Mouse (Mus musculus) kidney, postnatal 36 days (tissue): Measurements from ENCODE around the gene Jam2.

Source experiments
- DNase-seq, 2 experiments: peaks; one replicate each; pipeline ENCODE4 v3.0.0; 2021 to 2022; ENCODE audit warnings: mixed read lengths in 2 of 2

The Jam2 gene

DNA sequence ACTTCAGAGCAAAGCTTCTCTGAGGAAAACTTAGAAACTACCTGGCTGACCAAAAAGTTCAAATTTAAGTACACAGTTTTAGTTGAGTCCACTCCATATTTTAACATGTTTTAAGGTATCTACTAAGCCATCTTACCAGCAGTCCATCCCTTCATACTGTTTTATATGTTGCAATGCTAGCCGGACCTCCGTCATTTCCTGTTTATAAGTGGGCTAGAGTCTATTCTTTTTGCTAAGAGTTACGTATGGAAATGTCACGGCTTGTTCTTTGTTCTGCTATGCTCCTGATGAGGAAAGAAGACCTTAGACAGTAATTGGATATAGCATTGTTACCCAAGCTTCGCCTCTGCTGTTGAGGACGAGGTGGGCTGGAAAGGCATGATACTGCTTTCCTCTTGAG is 79.6 kb downstream of the Jam2 start:
- DNase-seq = no peak

GRCm38 (mm10) chr16:84864656-84865055 is 90.7 kb downstream of the Jam2 start:
- no peak for DNase-seq

DNA sequence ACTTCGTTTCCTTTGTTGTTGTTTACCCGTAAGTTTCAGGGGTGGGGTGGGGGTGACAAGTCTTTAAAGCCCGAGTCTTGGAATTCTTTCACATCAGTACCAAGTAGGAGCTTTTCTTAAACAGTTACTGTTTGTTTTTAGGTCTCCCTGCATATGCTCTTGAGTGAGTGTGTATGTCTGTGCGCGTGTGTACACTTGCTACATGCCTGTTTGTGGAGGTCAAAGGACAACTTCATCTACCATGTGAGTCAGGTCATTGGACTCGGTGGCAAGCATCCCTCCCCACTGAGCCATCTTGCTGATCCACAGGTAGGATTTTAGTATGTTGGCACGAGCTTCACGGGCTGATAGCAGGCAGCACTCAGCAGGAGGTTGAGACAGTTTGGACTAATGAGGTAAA is 99.9 kb downstream of the Jam2 start:
- DNase-seq = no peak

DNA sequence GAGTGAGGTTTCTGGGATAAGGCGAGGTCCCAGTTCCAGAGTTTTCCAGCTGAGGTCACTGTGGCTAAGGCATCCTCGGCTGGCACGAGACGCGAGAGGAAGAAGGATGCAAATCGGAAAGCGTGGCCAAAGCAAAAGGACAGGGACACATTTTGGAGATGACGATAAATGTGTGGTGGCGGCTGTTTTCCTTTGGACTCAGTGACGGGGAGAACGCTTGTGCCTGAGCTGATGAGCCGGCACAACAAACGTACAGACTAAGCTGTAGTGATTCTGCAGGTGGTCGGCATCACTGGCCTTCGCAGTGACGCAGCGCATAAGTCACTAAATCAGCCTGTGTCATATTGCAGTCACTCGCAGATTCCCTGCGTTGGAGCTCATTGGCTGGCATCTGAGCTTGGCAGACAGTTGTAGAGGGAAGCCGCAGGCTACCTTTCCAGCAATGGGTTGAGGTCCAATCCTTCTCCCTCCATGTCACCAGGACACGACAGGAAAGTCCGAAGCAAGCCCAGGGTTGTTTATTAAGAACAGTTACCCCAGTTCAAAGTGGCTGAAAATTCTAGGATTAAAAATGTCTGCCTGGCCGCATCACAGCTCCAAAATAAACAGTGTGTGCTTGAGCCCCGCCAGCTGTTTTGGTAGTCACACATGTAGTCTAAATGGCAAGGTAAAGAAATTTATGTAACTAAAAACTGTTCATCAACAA is 101.2 kb downstream of the Jam2 start:
- peak in 1 of 2 experiments; percentile 8 for DNase-seq
